Mouse (Mus musculus): ENCODE data around the gene Papolb. TPM values are rescaled to one million over a fixed set of nuclear protein-coding genes. Genes with fewer than 3 reads are reported as not detected.

Gene Papolb
- polyA plus RNA-seq, 1 experiment from 2014 or later = 0.09 TPM

DNA sequence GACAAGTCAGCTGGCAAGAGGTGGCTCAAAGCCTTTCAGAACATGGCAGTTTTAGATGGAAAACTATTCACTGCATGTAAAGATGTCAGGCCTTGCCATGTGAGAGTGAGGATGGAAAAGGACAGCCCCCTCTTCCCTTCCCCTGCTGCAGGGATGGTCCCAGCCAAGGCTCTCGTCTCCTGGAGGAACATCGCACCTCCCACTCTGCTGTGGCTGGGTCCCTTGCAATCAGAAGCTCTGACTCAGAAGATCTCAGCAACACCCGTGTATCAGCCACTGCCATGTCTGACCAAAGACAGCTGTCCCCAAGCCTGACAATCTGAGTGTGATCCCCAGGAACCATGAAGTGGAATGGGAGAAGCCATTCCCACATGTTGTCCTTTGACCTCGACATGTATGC, 17.8 kb downstream of the Papolb start:
- Histone ChIP-seq H3K4me2 (no peak overlapping the region), H3K9me3 (replicated peaks) (no peaks in the 10 kb centered on the region), H3K4me1 (replicated peaks) (peaks cover 17% of the 10 kb centered on the region), H3K36me3 (no peaks in the 10 kb centered on the region), H3K9ac (no peak overlapping the region), H3K27ac (no peak overlapping the region), H3K27me3 (no peaks in the 10 kb centered on the region), H3K4me3 (no peak overlapping the region)
- ATAC-seq (replicated peaks; ENCODE audit: insufficient number of reproducible peaks, insufficient read depth, low FRiP score, low read depth) = no peak
- WGBS = 65% methylated on average over 4 of the region's 4 CpGs

DNA sequence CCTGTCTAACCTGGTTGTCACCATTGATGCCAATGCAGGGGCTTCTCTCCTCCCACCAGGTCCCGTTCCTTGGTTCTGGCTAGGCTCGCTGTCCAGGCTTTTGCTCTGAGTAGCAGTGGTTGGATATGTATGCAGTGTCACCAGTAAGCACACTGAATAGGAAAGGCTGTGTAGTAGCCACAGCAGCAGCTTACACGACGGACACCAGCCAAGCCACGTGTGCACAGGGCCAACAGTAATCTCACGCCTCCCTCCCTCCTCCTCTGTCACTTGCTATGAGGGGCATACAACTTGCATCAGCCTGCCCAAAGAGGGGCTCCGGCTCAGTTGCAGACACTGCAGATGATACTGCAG, 19.8 kb downstream of the Papolb start:
- no peak overlapping the region for H3K27ac ChIP-seq
- H3K36me3 ChIP-seq = no peaks in the 10 kb centered on the region
- no peak overlapping the region for H3K4me2 ChIP-seq
- ATAC-seq (replicated peaks; ENCODE audit: insufficient number of reproducible peaks, insufficient read depth, low FRiP score, low read depth) = no peak
- H3K4me3 ChIP-seq = no peak overlapping the region
- H3K9ac ChIP-seq = no peak overlapping the region
- 63% methylated on average over 7 of the region's 7 CpGs for WGBS
- H3K9me3 ChIP-seq (replicated peaks) = no peaks in the 10 kb centered on the region
- no peaks in the 10 kb centered on the region for H3K27me3 ChIP-seq
- H3K4me1 ChIP-seq (replicated peaks) = peaks cover 14% of the 10 kb centered on the region

DNA sequence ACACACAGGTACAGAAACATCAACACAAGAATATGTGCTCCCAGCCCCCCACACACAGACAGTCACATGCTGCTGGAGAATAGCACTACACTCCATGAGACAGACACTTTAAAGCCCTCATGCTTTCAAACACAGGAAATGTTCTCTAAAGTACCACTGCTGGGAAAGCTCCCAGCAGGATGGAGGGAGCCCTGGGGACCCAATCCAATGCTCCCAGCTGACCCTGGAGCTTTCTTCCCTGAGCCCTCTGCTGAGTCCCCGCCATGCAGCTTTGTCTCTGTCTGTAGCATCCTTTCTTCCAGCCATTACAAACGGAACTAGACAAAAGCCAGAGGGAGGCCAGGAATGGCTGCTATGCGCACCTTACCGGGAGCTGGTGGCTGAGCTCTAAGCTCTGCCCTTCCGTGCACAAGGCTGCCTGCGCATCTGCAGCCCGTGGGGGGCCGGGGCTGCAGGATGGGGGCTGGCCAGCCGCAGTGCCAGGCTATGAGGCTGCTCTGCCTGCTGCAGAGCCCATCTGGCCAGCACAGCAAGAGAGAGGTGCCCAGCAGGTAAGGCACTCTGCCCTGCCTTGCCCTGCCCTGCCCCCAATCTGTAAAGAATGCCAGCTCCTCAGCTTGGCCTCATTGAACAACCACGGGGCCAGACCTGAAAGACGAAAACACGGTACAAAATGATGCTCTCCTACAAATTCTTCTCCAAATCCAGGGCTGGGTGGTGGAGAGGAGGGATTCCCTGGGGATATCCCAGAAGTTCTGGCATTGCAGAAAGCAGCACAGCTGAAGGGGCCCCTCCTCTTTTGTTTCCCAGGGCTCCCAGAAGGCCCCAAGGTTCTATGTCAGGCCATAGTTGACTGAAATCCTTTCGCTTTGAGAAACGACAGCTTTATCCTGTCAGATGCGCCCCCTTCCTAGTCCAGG, 20.5 kb downstream of the Papolb start:
- H3K9me3 ChIP-seq (replicated peaks) = no peaks in the 10 kb centered on the region
- no peaks in the 10 kb centered on the region for H3K36me3 ChIP-seq
- WGBS = 19% methylated on average over 15 of the region's 15 CpGs
- H3K9ac ChIP-seq = peak overlapping the region; percentile 25; the same call in 1 of the 2 replicates
- no peak for ATAC-seq (replicated peaks; ENCODE audit: insufficient number of reproducible peaks, insufficient read depth, low FRiP score, low read depth)
- no peaks in the 10 kb centered on the region for H3K27me3 ChIP-seq
- H3K27ac ChIP-seq = peak overlapping the region; percentile 27; the same call in 1 of the 2 replicates
- peak overlapping the region; percentile 37 for H3K4me2 ChIP-seq
- no peak overlapping the region for H3K4me3 ChIP-seq
- H3K4me1 ChIP-seq (replicated peaks) = peaks cover 14% of the 10 kb centered on the region

DNA sequence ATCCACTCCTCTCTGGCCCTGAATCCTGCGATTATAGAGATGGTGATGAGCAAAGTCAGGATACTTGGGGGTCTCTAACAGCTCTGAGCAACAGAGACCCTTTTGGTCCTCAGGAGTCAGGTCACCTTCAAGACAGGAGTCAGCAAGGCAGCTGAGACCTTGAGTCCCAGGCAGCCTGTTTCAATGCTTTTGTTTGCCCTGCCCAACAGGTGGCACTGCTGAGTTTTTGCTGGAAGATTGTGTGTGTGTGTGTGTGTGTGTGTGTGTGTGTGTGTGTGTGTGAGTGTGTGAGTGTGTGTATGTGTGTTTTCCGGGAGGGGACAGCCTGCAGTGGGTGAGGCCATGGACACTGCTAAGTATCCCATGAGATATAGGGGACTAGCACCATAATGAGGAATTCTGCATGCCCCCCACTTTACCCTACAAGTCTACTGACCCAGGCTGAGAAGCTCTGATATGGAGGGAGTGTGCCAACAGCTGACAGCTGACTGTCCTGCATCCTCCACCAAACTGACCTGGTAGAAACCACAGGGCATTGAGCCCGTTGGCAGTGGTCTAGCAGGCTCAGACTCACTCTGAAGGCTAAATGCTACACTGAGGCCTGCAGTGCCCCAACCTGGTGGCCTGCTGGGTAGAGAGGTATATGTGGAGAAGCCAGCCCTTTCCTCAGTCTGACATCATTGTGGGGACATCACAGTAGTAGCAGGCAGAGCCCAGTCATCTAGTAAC, 24.0 kb downstream of the Papolb start:
- no peak for ATAC-seq (replicated peaks; ENCODE audit: insufficient number of reproducible peaks, insufficient read depth, low FRiP score, low read depth)
- WGBS = 81% methylated on average over 3 of the region's 3 CpGs
- H3K27ac ChIP-seq = no peak overlapping the region

DNA sequence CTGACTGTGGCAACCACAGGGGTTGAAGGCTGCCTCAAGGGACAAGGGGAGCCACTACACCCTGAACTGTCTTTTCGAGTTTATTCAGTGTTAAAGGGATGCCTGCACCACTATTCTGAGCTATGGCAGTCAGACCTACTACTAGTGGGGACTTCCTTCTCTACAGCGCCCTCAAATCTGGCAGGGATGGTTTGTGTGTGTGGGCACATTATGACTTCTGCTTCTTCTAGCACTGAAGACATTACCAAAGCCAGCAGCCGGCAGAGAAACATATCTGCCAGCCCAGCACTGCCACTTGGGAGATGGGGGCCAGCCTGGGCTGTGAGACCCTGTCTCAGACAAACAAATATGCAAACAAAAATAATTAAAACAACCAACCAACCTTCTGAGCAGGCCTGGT, 25.7 kb downstream of the Papolb start:
- 81% methylated on average over 3 of the region's 3 CpGs for WGBS
- Histone ChIP-seq H3K9ac (no peak overlapping the region), H3K4me3 (no peak overlapping the region), H3K27me3 (no peaks in the 10 kb centered on the region), H3K36me3 (no peaks in the 10 kb centered on the region), H3K4me2 (no peak overlapping the region), H3K27ac (no peak overlapping the region), H3K9me3 (replicated peaks) (no peaks in the 10 kb centered on the region), H3K4me1 (replicated peaks) (peaks cover 8% of the 10 kb centered on the region)
- ATAC-seq (replicated peaks; ENCODE audit: insufficient number of reproducible peaks, insufficient read depth, low FRiP score, low read depth) = no peak

More for the DNA sequence above, 24.0 kb downstream of the Papolb start:
- no peak overlapping the region for H3K9ac ChIP-seq
- no peaks in the 10 kb centered on the region for H3K9me3 ChIP-seq (replicated peaks)
- H3K4me2 ChIP-seq = no peak overlapping the region
- H3K36me3 ChIP-seq = no peaks in the 10 kb centered on the region
- H3K4me1 ChIP-seq (replicated peaks) = peaks cover 18% of the 10 kb centered on the region
- H3K4me3 ChIP-seq = no peak overlapping the region
- no peaks in the 10 kb centered on the region for H3K27me3 ChIP-seq

DNA sequence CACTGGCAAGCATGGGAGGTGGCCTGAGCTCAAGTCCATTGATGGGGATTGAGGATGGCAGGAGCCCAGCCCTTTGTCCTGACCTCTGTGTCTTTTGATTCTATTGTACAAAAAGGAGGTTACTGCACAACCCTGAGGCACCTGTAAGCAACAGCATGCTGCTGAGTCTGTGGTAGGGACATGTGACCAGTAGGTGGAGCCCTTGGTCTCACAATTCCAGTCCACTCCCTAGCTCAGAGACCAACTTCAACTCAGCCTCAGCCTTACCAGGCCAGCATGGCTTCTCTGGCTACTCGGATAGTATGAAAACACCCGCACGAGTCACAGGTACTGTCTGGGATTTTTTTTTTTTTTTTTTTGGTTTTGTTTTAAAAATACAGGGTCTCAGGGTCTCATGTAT, 27.5 kb downstream of the Papolb start:
- H3K4me3 ChIP-seq = no peak overlapping the region
- no peaks in the 10 kb centered on the region for H3K36me3 ChIP-seq
- no peak overlapping the region for H3K4me2 ChIP-seq
- H3K27me3 ChIP-seq = no peaks in the 10 kb centered on the region
- WGBS = 3% methylated on average over 3 of the region's 3 CpGs
- H3K9me3 ChIP-seq (replicated peaks) = no peaks in the 10 kb centered on the region
- H3K4me1 ChIP-seq (replicated peaks) = peaks cover 5% of the 10 kb centered on the region
- ATAC-seq (replicated peaks; ENCODE audit: insufficient number of reproducible peaks, insufficient read depth, low FRiP score, low read depth) = peak; percentile 80
- H3K27ac ChIP-seq = no peak overlapping the region
- H3K9ac ChIP-seq = no peak overlapping the region

DNA sequence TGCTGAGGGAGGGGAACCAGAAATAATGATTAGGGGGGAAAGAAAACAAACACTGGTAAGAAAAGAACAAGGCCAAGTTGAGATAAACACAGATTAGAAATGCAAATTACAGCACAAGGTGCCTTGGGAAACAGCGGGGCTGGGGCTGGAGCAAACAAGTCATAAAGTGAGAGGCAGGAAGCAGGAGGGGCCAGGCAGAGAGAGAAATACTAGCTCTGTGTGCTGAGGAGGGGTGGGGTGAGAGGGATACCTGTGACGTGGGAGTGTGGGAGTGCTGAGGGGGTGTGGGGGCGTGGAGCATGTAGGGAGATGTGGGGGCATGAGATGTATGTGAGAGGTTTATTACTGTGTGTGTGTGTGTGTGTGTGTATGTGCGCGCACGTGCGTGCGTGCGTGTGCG, 29.0 kb downstream of the Papolb start:
- WGBS = 80% methylated on average over 10 of the region's 10 CpGs
- Histone ChIP-seq H3K4me1 (replicated peaks) (peaks cover 5% of the 10 kb centered on the region), H3K9ac (no peak overlapping the region), H3K9me3 (replicated peaks) (no peaks in the 10 kb centered on the region), H3K4me3 (no peak overlapping the region), H3K4me2 (no peak overlapping the region), H3K27me3 (no peaks in the 10 kb centered on the region), H3K27ac (no peak overlapping the region), H3K36me3 (no peaks in the 10 kb centered on the region)
- ATAC-seq (replicated peaks; ENCODE audit: insufficient number of reproducible peaks, insufficient read depth, low FRiP score, low read depth) = no peak

DNA sequence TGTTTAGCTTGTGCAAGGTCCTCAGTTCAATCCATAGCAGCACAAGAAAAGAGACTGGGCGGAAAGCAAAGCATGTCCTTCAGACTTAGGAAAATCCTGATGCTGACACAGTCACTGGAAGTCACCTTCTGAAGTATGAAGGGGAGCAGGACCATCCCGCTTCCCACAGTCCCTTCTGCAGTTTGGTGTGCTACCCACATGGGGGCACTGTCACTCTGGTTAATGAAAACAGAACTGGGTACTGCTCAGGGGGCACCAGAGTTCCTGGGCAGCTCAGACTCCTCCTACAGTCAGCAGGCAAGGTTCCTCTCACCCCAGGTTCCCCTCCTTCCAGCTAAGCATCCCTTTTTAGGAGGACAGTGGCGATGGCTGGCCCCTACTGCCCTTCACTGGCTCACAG, 30.9 kb downstream of the Papolb start:
- no peaks in the 10 kb centered on the region for H3K27me3 ChIP-seq
- H3K4me2 ChIP-seq = no peak overlapping the region
- ATAC-seq (replicated peaks; ENCODE audit: insufficient number of reproducible peaks, insufficient read depth, low FRiP score, low read depth) = no peak
- H3K27ac ChIP-seq = no peak overlapping the region
- no peak overlapping the region for H3K9ac ChIP-seq
- peaks cover 19% of the 10 kb centered on the region for H3K4me1 ChIP-seq (replicated peaks)
- no peak overlapping the region for H3K4me3 ChIP-seq
- 47% methylated on average over 3 of the region's 3 CpGs for WGBS
- H3K36me3 ChIP-seq = no peaks in the 10 kb centered on the region
- H3K9me3 ChIP-seq (replicated peaks) = no peaks in the 10 kb centered on the region

DNA sequence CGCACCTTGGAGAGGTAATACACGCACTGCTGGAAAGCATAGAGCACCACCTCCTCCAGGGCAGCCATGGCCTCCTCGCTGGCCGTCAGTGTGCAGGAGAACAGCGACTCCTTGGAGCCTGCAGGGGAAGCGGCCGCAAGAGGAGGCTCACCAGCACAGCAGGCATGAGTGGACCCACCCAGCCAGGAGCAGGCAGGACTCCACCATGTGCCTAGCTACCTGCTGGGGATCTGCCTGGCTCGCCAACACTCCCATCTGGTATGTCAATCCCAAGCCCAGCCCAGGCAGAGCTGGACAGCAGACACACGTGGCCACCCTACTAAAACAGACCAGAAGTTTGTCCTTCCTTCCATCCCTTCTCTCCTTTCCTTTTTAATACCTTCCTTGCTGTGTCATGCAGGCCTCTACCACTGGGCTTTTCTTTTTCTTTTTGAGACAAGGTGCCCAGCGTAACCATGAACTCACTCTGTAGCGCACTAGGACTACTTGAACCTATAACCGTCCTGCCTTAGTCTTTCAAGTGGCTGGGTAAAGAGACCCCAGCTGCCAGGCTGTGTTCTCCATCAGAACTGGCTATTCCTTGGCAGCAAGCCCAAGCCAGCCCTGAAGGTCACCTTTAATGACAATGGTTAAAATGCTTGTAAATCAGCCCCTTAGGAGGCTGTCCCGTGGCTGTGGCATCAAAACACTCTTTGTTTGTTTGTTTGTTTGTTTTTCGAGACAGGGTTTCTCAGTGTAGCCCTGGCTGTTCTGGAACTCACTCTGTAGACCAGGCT, 34.4 kb downstream of the Papolb start:
- Histone ChIP-seq H3K4me3 (no peak overlapping the region), H3K9ac (no peak overlapping the region), H3K4me2 (no peak overlapping the region), H3K27me3 (no peaks in the 10 kb centered on the region), H3K9me3 (replicated peaks) (no peaks in the 10 kb centered on the region), H3K4me1 (replicated peaks) (peaks cover 15% of the 10 kb centered on the region), H3K27ac (peak overlapping the region; percentile 51), H3K36me3 (no peaks in the 10 kb centered on the region)
- ATAC-seq (replicated peaks; ENCODE audit: insufficient number of reproducible peaks, insufficient read depth, low FRiP score, low read depth) = peak; percentile 37; the same call in 1 of the 2 replicates
- 48% methylated on average over 14 of the region's 14 CpGs for WGBS

DNA sequence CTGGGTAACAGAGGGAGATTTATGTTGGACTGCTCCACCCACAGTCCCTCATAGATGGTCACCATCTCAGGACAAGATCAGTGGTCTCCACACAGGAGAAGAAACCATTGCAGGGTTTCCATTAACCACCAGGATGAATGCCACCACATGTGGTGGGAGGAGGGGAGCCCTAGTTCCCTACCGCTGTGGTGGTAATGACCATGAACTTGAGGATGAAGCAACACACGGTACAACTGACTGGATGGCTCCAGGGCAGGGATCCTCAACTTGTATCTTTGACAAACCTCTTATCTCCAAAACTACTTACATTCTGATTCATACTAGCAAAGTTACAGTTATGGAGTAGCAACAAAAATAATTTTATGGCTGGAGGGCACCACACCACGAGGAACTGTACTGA, 36.6 kb downstream of the Papolb start:
- ATAC-seq (replicated peaks; ENCODE audit: insufficient number of reproducible peaks, insufficient read depth, low FRiP score, low read depth) = no peak
- H3K4me1 ChIP-seq (replicated peaks) = peaks cover 15% of the 10 kb centered on the region
- H3K36me3 ChIP-seq = no peaks in the 10 kb centered on the region
- H3K27ac ChIP-seq = no peak overlapping the region
- H3K9ac ChIP-seq = no peak overlapping the region
- no peak overlapping the region for H3K4me3 ChIP-seq
- H3K4me2 ChIP-seq = no peak overlapping the region
- WGBS = 77% methylated on average over 3 of the region's 3 CpGs
- no peaks in the 10 kb centered on the region for H3K27me3 ChIP-seq
- H3K9me3 ChIP-seq (replicated peaks) = no peaks in the 10 kb centered on the region

Data from heart, embryonic 15.5 days (tissue).